Mouse (Mus musculus): ENCODE data around the gene Eif1ad. TPM values are rescaled to one million over a fixed set of nuclear protein-coding genes. Genes with fewer than 3 reads are reported as not detected.

The Eif1ad gene
- 43.3 and 49.9 TPM in 2 replicates for polyA plus RNA-seq (2015; fragmentation: Nextera tagmentation; extraction: Ambion mirVana)

DNA sequence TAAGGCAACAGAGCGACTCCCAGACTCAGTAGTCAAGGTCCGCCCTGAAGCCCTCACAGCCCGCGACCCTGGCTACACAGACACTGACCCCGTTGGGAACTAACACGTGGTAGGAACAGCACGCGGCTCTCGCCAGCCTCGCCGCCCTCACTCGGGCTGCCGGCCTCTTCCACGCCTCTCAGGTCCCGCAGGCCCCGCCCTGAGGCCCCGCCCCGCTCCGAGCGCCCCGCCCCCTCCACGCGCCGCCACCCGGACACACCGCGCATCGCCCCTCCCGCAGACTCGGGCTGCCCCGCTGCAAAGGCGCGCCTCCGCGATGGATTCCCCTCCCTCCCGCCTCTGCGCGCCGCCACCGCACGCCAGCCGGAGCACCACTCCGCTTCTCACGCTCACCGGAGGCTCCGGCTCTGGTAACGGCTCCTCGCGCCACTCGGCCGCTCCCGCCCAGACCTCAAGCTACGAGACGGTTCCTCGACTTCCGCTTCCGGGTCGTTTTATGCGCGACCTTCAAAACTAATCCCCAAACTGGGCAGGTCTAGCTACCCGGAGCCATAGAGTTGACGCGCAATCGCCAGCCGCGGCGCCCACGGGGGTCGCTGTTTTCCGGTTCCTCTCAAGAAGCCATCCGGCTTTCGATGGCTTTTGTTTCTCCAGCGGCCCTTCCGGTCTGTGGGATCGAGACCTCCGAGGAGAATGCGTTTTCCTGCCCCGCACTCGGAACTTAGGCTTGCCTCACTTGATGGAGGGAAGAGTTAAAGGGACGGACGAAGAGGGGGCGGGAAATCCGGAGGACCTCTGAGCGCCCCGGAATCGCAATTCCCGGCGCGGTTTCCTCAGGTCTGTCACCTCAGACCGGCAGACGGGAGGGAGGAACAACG is at the start of gene Eif1ad:
Gene Eif1ad, plus strand, starts transcription at position 567 of the 878 bp plus-strand sequence.
- Histone ChIP-seq H3K27me3 (replicated peaks; ENCODE audit: control insufficient read depth, insufficient read depth, low read length) (no peaks in the 10 kb centered on the region), H3K9me3 (ENCODE audit: control insufficient read depth, low read length) (no peaks in the 10 kb centered on the region), H3K4me3 (replicated peaks; ENCODE audit: low read length) (peak within 1 kb of the TSS; percentile 92), H3K9ac (replicated peaks; ENCODE audit: low read depth, low read length) (peak within 1 kb of the TSS; percentile 76), H3K4me1 (replicated peaks; ENCODE audit: control insufficient read depth, insufficient read depth, low read length) (peaks cover 22% of the 10 kb centered on the region), H3K27ac (ENCODE audit: low read length) (peak within 1 kb of the TSS; percentile 96), H3K4me2 (ENCODE audit: low read length) (peak within 1 kb of the TSS; percentile 96), H3K36me3 (ENCODE audit: control insufficient read depth, insufficient read depth) (peaks cover 22% of the 10 kb centered on the region)
- ATAC-seq: peak; percentile 97
- WGBS: under 1% methylated on average over 86 of the region's 92 CpGs

DNA sequence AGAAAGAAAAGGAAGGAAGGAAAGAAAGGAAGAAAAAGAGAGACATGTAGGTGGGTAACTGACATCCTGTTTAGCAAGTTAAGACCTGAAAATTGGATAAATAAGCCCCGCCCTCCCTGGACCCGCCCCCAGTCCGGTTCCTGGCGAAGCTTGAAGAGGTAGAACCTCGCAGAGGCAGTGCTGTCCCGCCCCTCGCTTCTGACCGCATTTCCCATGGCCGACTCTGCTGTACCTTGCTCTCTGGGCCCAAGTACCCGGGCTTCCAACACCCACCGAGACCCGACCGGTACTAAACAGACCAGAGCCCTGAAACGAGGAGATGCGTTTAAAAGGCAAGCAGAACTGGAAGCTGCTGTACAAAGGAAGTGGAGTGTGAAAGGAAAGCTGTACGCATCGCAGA is 42.7 kb upstream of the Eif1ad start:
- Histone ChIP-seq H3K27ac (ENCODE audit: low read length) (no peak overlapping the region), H3K27me3 (replicated peaks; ENCODE audit: control insufficient read depth, insufficient read depth, low read length) (no peaks in the 10 kb centered on the region), H3K36me3 (ENCODE audit: control insufficient read depth, insufficient read depth) (no peaks in the 10 kb centered on the region), H3K4me2 (ENCODE audit: low read length) (no peak overlapping the region), H3K9ac (replicated peaks; ENCODE audit: low read depth, low read length) (no peak overlapping the region), H3K4me3 (replicated peaks; ENCODE audit: low read length) (no peak overlapping the region), H3K9me3 (ENCODE audit: control insufficient read depth, low read length) (no peaks in the 10 kb centered on the region), H3K4me1 (replicated peaks; ENCODE audit: control insufficient read depth, insufficient read depth, low read length) (no peaks in the 10 kb centered on the region)
- 61% methylated on average over 17 of the region's 17 CpGs for WGBS
- ATAC-seq: no peak

DNA sequence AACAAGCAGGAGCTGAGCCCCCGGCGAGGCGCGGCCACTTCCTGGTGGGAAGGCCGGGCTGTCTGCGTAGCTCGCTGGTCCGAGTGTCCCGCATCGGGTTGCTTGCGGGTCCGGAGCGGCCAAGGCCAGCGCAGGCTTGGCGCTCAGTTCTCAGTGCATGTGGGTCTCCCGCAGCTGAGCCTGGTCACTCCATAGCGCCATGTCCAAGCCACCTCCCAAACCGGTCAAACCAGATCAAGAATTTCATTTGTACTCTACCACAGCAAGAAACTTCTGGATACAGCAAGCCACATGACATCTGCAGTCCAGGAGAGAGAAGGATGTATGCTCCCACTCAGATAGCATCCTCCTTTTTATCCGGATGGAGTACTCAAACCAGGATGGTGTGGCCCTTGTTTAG is 38.6 kb upstream of the Eif1ad start:
- Histone ChIP-seq H3K27me3 (replicated peaks; ENCODE audit: control insufficient read depth, insufficient read depth, low read length) (no peaks in the 10 kb centered on the region), H3K9me3 (ENCODE audit: control insufficient read depth, low read length) (no peaks in the 10 kb centered on the region), H3K4me1 (replicated peaks; ENCODE audit: control insufficient read depth, insufficient read depth, low read length) (no peaks in the 10 kb centered on the region), H3K36me3 (ENCODE audit: control insufficient read depth, insufficient read depth) (no peaks in the 10 kb centered on the region), H3K4me3 (replicated peaks; ENCODE audit: low read length) (no peak overlapping the region), H3K9ac (replicated peaks; ENCODE audit: low read depth, low read length) (no peak overlapping the region), H3K27ac (ENCODE audit: low read length) (no peak overlapping the region), H3K4me2 (ENCODE audit: low read length) (no peak overlapping the region)
- WGBS: 84% methylated on average over 19 of the region's 19 CpGs
- no peak for ATAC-seq

- Histone ChIP-seq H3K36me3 (ENCODE audit: control insufficient read depth, insufficient read depth) (no peaks in the 10 kb centered on the region), H3K4me2 (ENCODE audit: low read length) (no peak overlapping the region), H3K4me1 (replicated peaks; ENCODE audit: control insufficient read depth, insufficient read depth, low read length) (no peaks in the 10 kb centered on the region), H3K9ac (replicated peaks; ENCODE audit: low read depth, low read length) (no peak overlapping the region), H3K27ac (ENCODE audit: low read length) (no peak overlapping the region), H3K27me3 (replicated peaks; ENCODE audit: control insufficient read depth, insufficient read depth, low read length) (no peaks in the 10 kb centered on the region), H3K9me3 (ENCODE audit: control insufficient read depth, low read length) (no peaks in the 10 kb centered on the region), H3K4me3 (replicated peaks; ENCODE audit: low read length) (no peak overlapping the region)
- WGBS: 82% methylated on average over 5 of the region's 5 CpGs
- no peak for ATAC-seq
Measured at GRCm38 (mm10) chr19:5334741-5335140, 31.8 kb upstream of the Eif1ad start.

DNA sequence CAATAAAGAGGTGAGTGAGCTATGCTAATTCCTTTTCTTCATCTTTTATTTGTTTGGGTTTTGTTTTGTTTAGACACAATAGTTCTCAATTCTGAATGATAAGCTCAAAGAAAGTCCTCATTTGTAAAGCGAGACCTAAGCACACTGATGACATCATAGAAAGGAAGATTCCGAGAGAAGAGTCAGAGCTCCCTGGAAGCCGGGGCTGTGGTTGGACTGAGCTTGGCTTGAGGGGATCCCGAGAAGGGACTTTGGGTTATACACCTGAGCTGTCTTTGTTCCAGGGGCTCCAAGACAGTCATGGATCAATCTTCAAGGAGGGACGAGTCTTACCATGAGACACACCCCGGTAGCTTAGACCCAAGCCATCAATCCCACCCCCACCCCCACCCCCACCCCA is 31.1 kb upstream of the Eif1ad start, which contains the start of gene Catsper1:
Gene Catsper1, plus strand, starts transcription at position 301 of the 400 bp plus-strand sequence.
- WGBS: 86% methylated on average over 6 of the region's 6 CpGs
- no peak for ATAC-seq

DNA sequence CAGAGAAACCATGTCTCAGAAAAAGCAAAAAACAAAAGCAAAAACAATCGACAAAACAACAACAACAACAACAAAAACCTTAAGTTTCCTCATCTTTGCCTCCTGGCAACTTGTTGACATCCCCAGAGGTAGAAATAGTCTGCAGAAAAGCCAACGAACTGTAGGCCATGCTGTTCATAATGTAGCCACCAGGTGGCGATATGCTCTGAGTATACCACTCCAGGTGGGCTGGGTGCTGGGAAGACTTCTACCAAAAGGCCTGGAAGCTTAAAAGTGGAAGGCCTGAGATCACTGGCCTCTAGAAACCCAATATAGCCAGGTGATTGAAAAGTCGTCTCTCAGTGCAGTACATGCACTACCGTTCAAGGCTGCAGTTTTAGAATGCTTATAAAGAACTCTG is 28.6 kb upstream of the Eif1ad start:
- H3K4me3 ChIP-seq (replicated peaks; ENCODE audit: low read length): no peak overlapping the region
- WGBS: 20% methylated on average over 5 of the region's 5 CpGs
- H3K4me1 ChIP-seq (replicated peaks; ENCODE audit: control insufficient read depth, insufficient read depth, low read length): no peaks in the 10 kb centered on the region
- H3K36me3 ChIP-seq (ENCODE audit: control insufficient read depth, insufficient read depth): no peaks in the 10 kb centered on the region
- no peak overlapping the region for H3K9ac ChIP-seq (replicated peaks; ENCODE audit: low read depth, low read length)
- H3K9me3 ChIP-seq (ENCODE audit: control insufficient read depth, low read length): no peaks in the 10 kb centered on the region
- no peak overlapping the region for H3K4me2 ChIP-seq (ENCODE audit: low read length)
- no peak for ATAC-seq
- no peaks in the 10 kb centered on the region for H3K27me3 ChIP-seq (replicated peaks; ENCODE audit: control insufficient read depth, insufficient read depth, low read length)
- no peak overlapping the region for H3K27ac ChIP-seq (ENCODE audit: low read length)

More for the DNA sequence above, 31.1 kb upstream of the Eif1ad start, which contains the start of gene Catsper1:
- H3K4me2 ChIP-seq (ENCODE audit: low read length): no peak within 1 kb of the TSS
- no peak within 1 kb of the TSS for H3K4me3 ChIP-seq (replicated peaks; ENCODE audit: low read length)
- no peaks in the 10 kb centered on the region for H3K4me1 ChIP-seq (replicated peaks; ENCODE audit: control insufficient read depth, insufficient read depth, low read length)
- H3K27me3 ChIP-seq (replicated peaks; ENCODE audit: control insufficient read depth, insufficient read depth, low read length): no peaks in the 10 kb centered on the region
- H3K36me3 ChIP-seq (ENCODE audit: control insufficient read depth, insufficient read depth): no peaks in the 10 kb centered on the region
- H3K9ac ChIP-seq (replicated peaks; ENCODE audit: low read depth, low read length): no peak within 1 kb of the TSS
- no peak within 1 kb of the TSS for H3K27ac ChIP-seq (ENCODE audit: low read length)
- no peaks in the 10 kb centered on the region for H3K9me3 ChIP-seq (ENCODE audit: control insufficient read depth, low read length)

DNA sequence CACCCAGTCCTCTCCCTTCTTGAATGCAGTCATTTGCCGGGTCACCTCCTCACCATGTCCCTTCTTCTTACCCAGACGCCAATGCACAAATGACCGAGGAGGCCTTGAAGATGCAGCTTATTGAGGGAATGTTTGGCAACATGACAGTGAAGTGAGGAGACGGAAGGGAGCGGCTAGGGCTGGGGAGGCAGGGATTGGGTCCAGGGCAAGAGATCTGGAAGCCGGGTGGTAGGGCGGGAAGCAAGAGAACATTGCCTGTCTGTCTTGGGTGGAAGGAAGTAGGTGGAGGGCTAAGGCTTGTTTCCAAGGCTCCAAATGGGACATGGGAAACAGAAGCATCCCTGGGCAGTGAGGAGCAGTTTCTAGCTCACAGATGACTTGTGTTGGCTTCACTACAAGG is 25.2 kb upstream of the Eif1ad start:
- no peak overlapping the region for H3K4me2 ChIP-seq (ENCODE audit: low read length)
- H3K9me3 ChIP-seq (ENCODE audit: control insufficient read depth, low read length): no peaks in the 10 kb centered on the region
- no peak overlapping the region for H3K9ac ChIP-seq (replicated peaks; ENCODE audit: low read depth, low read length)
- no peaks in the 10 kb centered on the region for H3K36me3 ChIP-seq (ENCODE audit: control insufficient read depth, insufficient read depth)
- no peak overlapping the region for H3K27ac ChIP-seq (ENCODE audit: low read length)
- H3K4me3 ChIP-seq (replicated peaks; ENCODE audit: low read length): no peak overlapping the region
- WGBS: 92% methylated on average over 7 of the region's 7 CpGs
- H3K27me3 ChIP-seq (replicated peaks; ENCODE audit: control insufficient read depth, insufficient read depth, low read length): no peaks in the 10 kb centered on the region
- H3K4me1 ChIP-seq (replicated peaks; ENCODE audit: control insufficient read depth, insufficient read depth, low read length): no peaks in the 10 kb centered on the region
- ATAC-seq: no peak

DNA sequence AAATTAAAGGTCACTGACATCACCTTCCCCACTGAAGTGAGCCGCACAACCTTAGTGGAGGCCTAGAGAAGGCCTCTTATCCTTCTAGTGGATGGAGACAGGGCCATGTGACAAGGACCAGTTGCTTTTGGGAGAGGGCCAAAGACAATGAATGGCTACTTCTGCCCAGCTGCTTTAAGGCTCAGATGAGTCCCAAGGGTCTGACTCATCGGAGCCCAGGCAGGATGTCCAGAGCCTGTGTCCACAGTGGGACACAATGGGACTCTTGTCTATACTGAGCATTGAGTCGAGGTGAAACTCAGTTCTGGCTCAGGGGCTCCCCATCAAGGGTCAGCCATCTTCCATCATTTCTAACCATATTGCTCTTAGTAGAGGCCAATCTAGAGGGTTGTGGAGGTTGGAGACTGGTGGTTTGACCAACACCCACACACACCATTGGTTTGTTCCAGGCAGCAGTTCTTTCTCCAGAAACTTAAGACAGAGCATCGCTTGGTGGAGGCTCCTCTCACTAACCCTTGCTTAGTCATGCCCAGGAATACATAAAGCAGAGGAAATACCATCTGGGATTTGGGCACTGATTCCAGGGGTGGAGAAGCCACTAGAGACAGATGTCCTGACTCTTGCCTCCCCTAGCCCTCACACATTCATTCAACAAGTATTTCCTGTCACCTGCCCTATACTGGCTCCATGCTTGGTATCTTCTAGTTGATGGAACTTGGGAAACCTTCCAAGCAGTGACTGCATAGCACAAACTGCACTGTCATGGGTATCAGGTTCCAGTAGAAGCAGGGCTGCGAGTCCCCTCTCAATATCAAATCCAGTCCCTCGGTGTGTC is 21.0 kb upstream of the Eif1ad start:
- WGBS: 81% methylated on average over 6 of the region's 6 CpGs
- Histone ChIP-seq H3K4me3 (replicated peaks; ENCODE audit: low read length) (no peak overlapping the region), H3K4me2 (ENCODE audit: low read length) (no peak overlapping the region), H3K27ac (ENCODE audit: low read length) (no peak overlapping the region), H3K4me1 (replicated peaks; ENCODE audit: control insufficient read depth, insufficient read depth, low read length) (peaks cover 6% of the 10 kb centered on the region), H3K9me3 (ENCODE audit: control insufficient read depth, low read length) (no peaks in the 10 kb centered on the region), H3K27me3 (replicated peaks; ENCODE audit: control insufficient read depth, insufficient read depth, low read length) (no peaks in the 10 kb centered on the region), H3K36me3 (ENCODE audit: control insufficient read depth, insufficient read depth) (no peaks in the 10 kb centered on the region), H3K9ac (replicated peaks; ENCODE audit: low read depth, low read length) (no peak overlapping the region)
- ATAC-seq: no peak

GRCm38 (mm10) chr19:5348064-5348463 is 18.5 kb upstream of the Eif1ad start:
- WGBS: 85% methylated on average over 6 of the region's 6 CpGs

More at GRCm38 (mm10) chr19:5348064-5348463, 18.5 kb upstream of the Eif1ad start:
- Histone ChIP-seq H3K4me2 (ENCODE audit: low read length) (no peak overlapping the region), H3K9ac (replicated peaks; ENCODE audit: low read depth, low read length) (no peak overlapping the region), H3K4me3 (replicated peaks; ENCODE audit: low read length) (no peak overlapping the region), H3K9me3 (ENCODE audit: control insufficient read depth, low read length) (no peaks in the 10 kb centered on the region), H3K27ac (ENCODE audit: low read length) (no peak overlapping the region), H3K27me3 (replicated peaks; ENCODE audit: control insufficient read depth, insufficient read depth, low read length) (no peaks in the 10 kb centered on the region), H3K4me1 (replicated peaks; ENCODE audit: control insufficient read depth, insufficient read depth, low read length) (peaks cover 6% of the 10 kb centered on the region), H3K36me3 (ENCODE audit: control insufficient read depth, insufficient read depth) (no peaks in the 10 kb centered on the region)
- no peak for ATAC-seq
